Mouse (Mus musculus): Measurements from ENCODE around the gene Mrgprh.

DNA sequence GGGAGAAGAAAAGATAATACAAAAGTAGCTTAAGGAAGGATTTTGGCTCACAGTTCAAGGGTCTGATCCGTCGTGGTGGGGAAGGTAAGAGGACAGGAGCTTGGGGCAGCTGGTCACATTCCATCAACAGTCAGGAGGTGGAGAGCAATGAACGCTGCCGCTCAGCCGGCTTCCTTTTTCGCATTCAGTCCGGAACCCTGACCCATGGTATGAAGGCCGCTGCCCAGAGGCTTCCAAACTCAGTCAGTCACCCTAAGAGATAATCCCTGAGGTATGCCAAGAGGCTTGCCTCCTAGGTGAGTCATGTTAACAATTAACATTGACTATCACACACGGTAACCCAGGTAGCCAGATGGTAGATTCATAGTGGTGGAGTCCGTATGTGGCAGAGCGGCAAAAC lies 21.4 kb upstream of the Mrgprh start:
- TF ChIP-seq CTCF (IDR thresholded peaks at IDR 0.05; ENCODE audit: control insufficient read depth, insufficient read depth, low read length) (no peak), POLR2A (IDR thresholded peaks at IDR 0.05; ENCODE audit: borderline replicate concordance, control insufficient read depth, low read depth, low read length) (no peak)
